ENCODE assay signal across 7 mouse cellular contexts in the genomic region with DNA sequence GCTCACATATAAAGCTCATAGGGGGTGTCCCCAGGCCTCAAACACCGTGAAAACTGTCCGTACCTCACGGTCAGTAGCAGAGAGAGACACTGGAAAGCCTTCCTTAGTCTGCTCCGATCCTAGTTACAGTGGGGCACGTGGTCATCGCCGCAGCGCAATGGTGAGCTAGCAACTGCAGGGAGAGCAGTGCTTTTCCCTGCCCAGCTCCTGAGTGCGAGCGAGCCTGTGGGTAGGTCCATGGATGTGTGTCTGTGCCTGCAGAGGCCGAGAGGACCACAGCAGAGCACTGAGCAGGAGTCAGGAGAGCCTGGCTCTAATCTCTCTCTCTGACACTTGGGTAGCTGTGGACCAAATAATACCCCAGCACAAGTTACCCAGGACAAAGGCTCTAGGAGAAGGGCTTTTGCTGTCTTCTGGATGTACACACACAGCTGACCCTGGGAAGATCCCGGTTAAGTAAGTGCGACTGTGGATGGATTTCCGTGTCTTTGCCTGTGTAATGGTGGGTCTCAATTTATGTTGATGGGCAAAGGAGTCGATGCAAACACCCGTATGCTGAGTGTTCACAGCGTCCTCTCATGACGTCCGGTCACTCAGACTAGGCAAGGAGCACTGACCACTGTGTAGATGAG. TPM values are rescaled to one million over a fixed set of nuclear protein-coding genes. Genes with fewer than 3 reads are reported as not detected.
A peak's percentile ranks its signal among the peaks of the same experiment; 100 is the strongest.
DNase-seq lines count a peak whose midpoint lies in the region; ATAC-seq lines count a peak whose summit lies in the region.

No protein-coding gene starts in this region.

- no peak overlapping the region for H3K9ac ChIP-seq in midbrain, embryonic 16.5 days (ENCODE audit: low read depth, low read length)
- peak overlapping the region; percentile 44; the same call in 1 of the 2 replicates for H3K9ac ChIP-seq in midbrain, embryonic 13.5 days (replicated peaks)

- H3K4me3 ChIP-seq in midbrain, embryonic 10.5 days, result peak overlapping the region; percentile 52
- no peak overlapping the region for H3K4me3 ChIP-seq in midbrain, embryonic 16.5 days (ENCODE audit: low read depth, low read length)
- H3K4me3 ChIP-seq in limb, embryonic 10.5 days, result peak overlapping the region; percentile 59
- 0 out of 2 replicates have a peak overlapping the region, but pooled peaks have one; percentile 35 for H3K4me3 ChIP-seq in midbrain, embryonic 13.5 days (replicated peaks)

- peaks cover 10% of the 10 kb centered on the region for H3K4me1 ChIP-seq in midbrain, embryonic 10.5 days
- H3K4me1 ChIP-seq in midbrain, embryonic 16.5 days (ENCODE audit: control insufficient read depth, insufficient read depth, low read length), result peaks cover 4% of the 10 kb centered on the region; the same call in 1 of the 2 replicates
- peaks cover 16% of the 10 kb centered on the region for H3K4me1 ChIP-seq in limb, embryonic 10.5 days
- H3K4me1 ChIP-seq in midbrain, embryonic 13.5 days (replicated peaks), result peaks cover 10% of the 10 kb centered on the region

- peaks cover 27% of the 10 kb centered on the region for H3K27me3 ChIP-seq in midbrain, embryonic 10.5 days (ENCODE audit: low read depth, poor library complexity, severe bottlenecking)
- peaks cover 4% of the 10 kb centered on the region; the same call in 1 of the 2 replicates for H3K27me3 ChIP-seq in midbrain, embryonic 16.5 days (ENCODE audit: control insufficient read depth, insufficient read depth, low read depth, low read length)
- H3K27me3 ChIP-seq in limb, embryonic 10.5 days (ENCODE audit: low read depth, poor library complexity, severe bottlenecking), result peaks cover 26% of the 10 kb centered on the region
- peaks cover 11% of the 10 kb centered on the region; the same call in 1 of the 2 replicates for H3K27me3 ChIP-seq in midbrain, embryonic 13.5 days

- no peaks in the 10 kb centered on the region for H3K36me3 ChIP-seq in midbrain, embryonic 10.5 days
- no peaks in the 10 kb centered on the region for H3K36me3 ChIP-seq in midbrain, embryonic 16.5 days (ENCODE audit: control insufficient read depth, insufficient read depth, low read length)
- no peaks in the 10 kb centered on the region for H3K36me3 ChIP-seq in limb, embryonic 10.5 days
- H3K36me3 ChIP-seq in midbrain, embryonic 13.5 days, result no peaks in the 10 kb centered on the region

- no peak for ATAC-seq in midbrain, embryonic 16.5 days
- peak; percentile 61 for ATAC-seq in erythroid progenitor cell, adult 5-6 weeks (replicated peaks; ENCODE audit: low FRiP score, poor library complexity, severe bottlenecking)
- ATAC-seq in midbrain, embryonic 13.5 days, result no peak

- no peak for DNase-seq in midbrain, embryonic 10.5 days (ENCODE audit: low spot score)
- no peak for DNase-seq in limb, embryonic 10.5 days (ENCODE audit: low spot score)
- no peak for DNase-seq in layer of hippocampus, postnatal 10 days (ENCODE audit: low spot score in 2 of 2)
- no peak for DNase-seq in testis, postnatal 14 days (ENCODE audit: low spot score)

- peak overlapping the region; percentile 71; the same call in 1 of the 2 replicates for H3K27ac ChIP-seq in midbrain, embryonic 10.5 days (replicated peaks)
- no peak overlapping the region for H3K27ac ChIP-seq in midbrain, embryonic 16.5 days (ENCODE audit: low read length)
- peak overlapping the region; percentile 77 for H3K27ac ChIP-seq in limb, embryonic 10.5 days
- H3K27ac ChIP-seq in midbrain, embryonic 13.5 days, result no peak overlapping the region

- no peak overlapping the region for H3K4me2 ChIP-seq in midbrain, embryonic 16.5 days (ENCODE audit: low read length)
- H3K4me2 ChIP-seq in midbrain, embryonic 13.5 days (replicated peaks), result peak overlapping the region; percentile 65; the same call in 1 of the 2 replicates

- no peaks in the 10 kb centered on the region for H3K9me3 ChIP-seq in midbrain, embryonic 10.5 days (replicated peaks)
- H3K9me3 ChIP-seq in midbrain, embryonic 16.5 days (replicated peaks; ENCODE audit: control insufficient read depth, low read length, poor library complexity, severe bottlenecking), result no peaks in the 10 kb centered on the region
- H3K9me3 ChIP-seq in limb, embryonic 10.5 days (replicated peaks), result no peaks in the 10 kb centered on the region
- H3K9me3 ChIP-seq in midbrain, embryonic 13.5 days, result no peaks in the 10 kb centered on the region

- WGBS in midbrain, embryonic 10.5 days, result 76% methylated on average over 19 of the region's 19 CpGs
- WGBS in midbrain, embryonic 16.5 days, result 72% methylated on average over 19 of the region's 19 CpGs
- 73% methylated on average over 19 of the region's 19 CpGs for WGBS in limb, embryonic 10.5 days
- 75% methylated on average over 19 of the region's 19 CpGs for WGBS in midbrain, embryonic 13.5 days

RNA-seq across cellular contexts. Expression of a gene that starts 0.9 kb away (rescaled TPM):
- polyA plus RNA-seq in midbrain, embryonic 10.5 days (2016; fragmentation: Nextera tagmentation; extraction: Ambion mirVana), result 8.9 and 9.1 TPM in 2 replicates
- 6.7 and 6.8 TPM in 2 replicates for polyA plus RNA-seq in midbrain, embryonic 16.5 days (2015; fragmentation: Nextera tagmentation; extraction: Ambion mirVana)
- total RNA-seq in erythroid progenitor cell, adult 5-6 weeks (2015; ENCODE audit: low replicate concordance), result 26.3 and 40.7 TPM in 2 replicates
- 8.7 and 11.8 TPM in 2 replicates for total RNA-seq in erythroid progenitor cell, adult 5-6 weeks (2017; ENCODE audit: low replicate concordance)
- 7.5 and 9.7 TPM in 2 replicates for polyA plus RNA-seq in limb, embryonic 10.5 days (2016; fragmentation: Nextera tagmentation; extraction: Ambion mirVana)
- 5.9 and 7.1 TPM in 2 replicates for polyA plus RNA-seq in midbrain, embryonic 13.5 days (2015; fragmentation: Nextera tagmentation; extraction: Ambion mirVana)
- total RNA-seq in layer of hippocampus, postnatal 10 days (2021), result 1 to 10 TPM; 7.6 to 8.8 TPM

RNA-seq across cellular contexts. Expression of a gene that starts 15.1 kb away (rescaled TPM):
- 0.25 TPM in 1 of 2 replicates, not detected in the other for polyA plus RNA-seq in midbrain, embryonic 10.5 days (2016; fragmentation: Nextera tagmentation; extraction: Ambion mirVana)
- polyA plus RNA-seq in midbrain, embryonic 16.5 days (2015; fragmentation: Nextera tagmentation; extraction: Ambion mirVana), result not detected in 2 replicates
- total RNA-seq in erythroid progenitor cell, adult 5-6 weeks (2015; ENCODE audit: low replicate concordance), result 6.1 and 7.1 TPM in 2 replicates
- 3.2 TPM in 1 of 2 replicates, not detected in the other for total RNA-seq in erythroid progenitor cell, adult 5-6 weeks (2017; ENCODE audit: low replicate concordance)
- polyA plus RNA-seq in limb, embryonic 10.5 days (2016; fragmentation: Nextera tagmentation; extraction: Ambion mirVana), result 0.25 and 0.26 TPM in 2 replicates
- not detected in 2 replicates for polyA plus RNA-seq in midbrain, embryonic 13.5 days (2015; fragmentation: Nextera tagmentation; extraction: Ambion mirVana)
- not detected for total RNA-seq in layer of hippocampus, postnatal 10 days (2021)

Comparison
In these comparisons a context has a peak if more than half of its experiments do, and no peak if none do; other contexts are left out.
1. H3K27ac ChIP-seq: peak in midbrain, embryonic 10.5 days (single experiment) and limb, embryonic 10.5 days (single experiment); none in midbrain, embryonic 16.5 days (single experiment) and midbrain, embryonic 13.5 days (single experiment).